Mouse (Mus musculus) heart, adult 11 months (tissue): ENCODE measurements around the gene Gm17349.
A peak's percentile ranks its signal among the peaks of the same experiment; 100 is the strongest.
"Not testable (repeated sequence)": the region's sequence is repeated elsewhere in the genome, so short reads cannot be mapped to it uniquely, and the experiment has no call there.

Experiments
- DNase-seq: peaks from one replicate; pipeline ENCODE4 v3.0.0; 2022

The Gm17349 gene

GRCm38 (mm10) chr15:99717386-99718334 lies 12.4 kb upstream of the Gm17349 start, which contains the start of gene Gpd1:
Gene Gpd1 (plus strand): TSS chr15:99717515.
- DNase-seq, result peak; percentile 96

- peak; percentile 85 for DNase-seq
Observed at GRCm38 (mm10) chr15:99716814-99717213, 11.5 kb upstream of the Gm17349 start.

DNA sequence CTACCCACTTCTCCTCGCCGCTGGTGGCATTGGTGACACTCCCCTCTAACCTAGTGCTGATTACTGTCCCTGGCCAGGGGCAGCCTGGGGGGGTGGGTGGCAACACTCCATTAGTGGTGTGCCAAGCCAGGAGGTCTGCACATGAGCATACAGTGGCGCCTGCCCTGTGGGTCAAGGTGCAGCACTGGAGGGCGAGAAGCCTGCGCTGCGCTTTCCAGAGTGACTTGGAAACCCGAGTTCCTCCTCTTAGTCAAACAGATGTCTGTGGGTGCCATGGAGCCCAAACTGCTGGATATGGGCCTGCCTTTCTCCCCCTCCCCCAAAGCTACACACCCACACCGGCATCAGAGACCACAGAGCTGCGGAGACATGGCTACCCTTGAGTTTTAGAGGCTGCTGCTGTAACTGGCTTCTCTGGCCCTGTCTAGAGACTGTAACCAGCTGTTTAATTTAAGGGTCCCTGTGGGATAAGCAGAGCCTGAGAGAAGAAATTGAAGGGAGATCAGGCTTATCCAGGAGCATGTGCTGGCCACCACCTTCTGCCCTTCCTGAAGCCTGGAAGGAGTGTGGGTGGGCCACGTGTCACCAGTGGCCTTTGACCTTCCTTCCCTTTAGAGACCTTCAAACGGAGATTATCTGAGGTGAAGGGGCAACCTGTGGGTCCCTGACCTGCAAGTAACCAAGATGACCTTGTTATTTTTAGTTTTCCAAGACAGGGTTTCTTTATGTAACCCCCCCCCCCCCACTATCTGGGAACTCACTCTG lies 10.9 kb upstream of the Gm17349 start:
- DNase-seq, result peak; percentile 91

DNA sequence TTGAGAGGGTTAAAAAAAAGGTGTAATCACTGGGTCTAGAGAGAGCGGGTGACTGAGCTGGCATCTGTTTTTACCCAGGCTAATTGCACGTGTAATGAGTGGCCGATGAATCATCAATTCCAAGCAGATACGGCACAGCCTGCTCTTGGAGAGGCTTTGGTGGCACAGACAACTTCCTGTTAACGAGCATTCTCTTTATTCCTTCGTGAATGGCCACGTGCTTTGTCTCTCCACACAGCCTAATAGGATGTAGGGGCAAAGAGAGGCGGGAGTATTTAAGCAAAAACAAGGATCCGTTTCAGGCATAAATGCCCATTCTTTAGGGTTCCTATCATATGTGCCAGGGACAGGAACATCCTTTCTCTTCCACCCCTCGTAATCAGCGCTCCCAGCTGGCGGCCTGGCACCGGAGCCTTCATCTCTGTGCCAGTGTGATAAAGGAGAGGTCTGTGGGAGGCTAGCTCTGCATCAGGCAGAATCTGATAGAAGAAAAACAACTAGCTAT lies 10.1 kb upstream of the Gm17349 start:
- DNase-seq, result peak; percentile 93

- DNase-seq, result peak; percentile 97
Observed at GRCm38 (mm10) chr15:99714858-99715257, 9.6 kb upstream of the Gm17349 start.

- peak; percentile 95 for DNase-seq
Observed at GRCm38 (mm10) chr15:99714206-99714605, 8.9 kb upstream of the Gm17349 start.

GRCm38 (mm10) chr15:99713569-99713968 lies 8.3 kb upstream of the Gm17349 start:
- peak; percentile 88 for DNase-seq

GRCm38 (mm10) chr15:99712666-99713559 lies 7.6 kb upstream of the Gm17349 start:
- peak; percentile 90 for DNase-seq

GRCm38 (mm10) chr15:99711491-99711890 lies 6.2 kb upstream of the Gm17349 start:
- DNase-seq, result no peak

DNA sequence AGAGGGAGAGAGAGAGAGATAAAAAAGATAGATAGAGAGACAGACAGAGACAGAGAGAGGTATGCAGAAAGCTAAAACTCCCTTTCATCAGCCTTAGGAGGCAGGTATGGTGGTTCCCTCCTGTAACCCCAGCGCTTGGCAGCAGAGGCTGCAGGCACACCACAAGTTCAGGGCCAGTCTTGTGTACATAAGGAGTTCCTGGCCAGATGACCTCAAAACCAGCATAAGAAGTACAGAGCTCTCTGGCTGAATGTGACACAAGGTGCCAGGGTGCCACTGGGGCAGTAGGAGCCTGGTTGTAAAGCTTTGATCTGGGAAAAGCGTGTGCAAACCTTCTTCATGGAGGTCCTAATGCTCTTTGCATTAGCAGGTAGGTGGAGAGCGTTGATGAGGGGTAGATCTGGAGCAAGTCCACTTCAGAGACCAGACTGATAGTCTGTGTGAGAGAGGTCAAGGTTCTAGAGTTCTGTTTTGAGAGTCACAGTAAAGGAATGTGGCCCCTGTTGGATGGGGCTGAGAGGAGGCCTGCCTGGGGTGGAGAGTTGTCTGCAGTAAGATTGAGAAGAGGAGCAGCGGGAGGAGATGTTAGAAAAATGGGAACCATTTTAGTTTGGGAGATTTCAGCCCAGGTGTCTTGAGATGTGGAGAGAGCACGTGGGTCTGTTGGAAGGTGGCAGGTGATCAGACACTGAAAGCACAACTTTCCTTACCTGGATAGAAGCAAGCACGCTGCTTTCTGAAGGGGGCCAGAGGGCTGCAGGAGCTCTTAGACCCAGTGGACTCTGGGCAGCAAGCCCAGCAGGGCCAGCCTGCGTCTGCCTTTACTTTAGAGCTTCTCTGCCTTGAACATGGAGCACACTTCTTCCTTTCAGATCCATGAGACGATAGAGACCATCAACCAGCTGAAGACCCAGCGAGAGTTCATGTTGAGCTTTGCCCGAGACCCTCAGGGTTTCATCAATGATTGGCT lies 5.2 kb upstream of the Gm17349 start:
- no peak for DNase-seq

DNA sequence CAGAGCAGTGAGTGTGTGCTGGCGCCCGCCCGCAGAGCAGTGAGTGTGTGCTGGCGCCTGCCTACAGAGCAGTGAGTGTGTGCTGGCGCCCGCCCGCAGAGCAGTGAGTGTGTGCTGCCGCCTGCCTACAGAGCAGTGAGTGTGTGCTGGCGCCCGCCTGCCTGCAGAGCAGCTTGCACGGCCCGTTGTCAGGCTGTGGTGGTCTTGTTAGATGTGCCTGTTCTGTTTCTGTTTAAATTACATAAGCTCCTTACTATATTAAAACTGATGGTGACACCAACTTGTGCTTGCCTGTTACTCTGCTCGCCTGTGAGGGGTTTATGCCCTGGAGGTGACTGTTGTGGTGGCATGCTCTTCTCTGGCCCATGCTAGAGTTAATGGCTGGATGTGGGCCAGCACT lies 2.9 kb upstream of the Gm17349 start:
- DNase-seq, result no peak

DNA sequence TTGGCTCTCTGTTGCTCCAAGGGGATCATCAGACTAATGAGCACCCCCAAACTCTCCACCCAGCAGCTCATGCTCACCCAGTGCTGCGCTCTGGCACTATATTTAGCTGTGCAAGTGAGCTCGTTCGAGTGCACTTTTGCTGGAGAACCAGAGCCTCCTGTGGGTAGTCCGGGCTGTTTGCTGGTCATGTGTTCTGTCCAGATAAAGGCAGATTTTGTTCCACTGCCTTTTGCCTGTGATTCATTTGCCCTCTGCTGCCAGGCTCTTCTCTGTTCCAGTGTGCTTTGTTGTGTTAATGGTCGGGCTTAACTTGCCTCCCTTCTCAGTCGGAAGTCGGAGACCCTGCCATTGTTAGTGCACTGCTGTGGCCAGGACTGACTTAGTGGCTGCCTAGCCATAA lies 409 bp downstream of the Gm17349 start:
- peak; percentile 97 for DNase-seq

- peak; percentile 93 for DNase-seq
Observed at GRCm38 (mm10) chr15:99704041-99704681, 1.1 kb downstream of the Gm17349 start.

DNA sequence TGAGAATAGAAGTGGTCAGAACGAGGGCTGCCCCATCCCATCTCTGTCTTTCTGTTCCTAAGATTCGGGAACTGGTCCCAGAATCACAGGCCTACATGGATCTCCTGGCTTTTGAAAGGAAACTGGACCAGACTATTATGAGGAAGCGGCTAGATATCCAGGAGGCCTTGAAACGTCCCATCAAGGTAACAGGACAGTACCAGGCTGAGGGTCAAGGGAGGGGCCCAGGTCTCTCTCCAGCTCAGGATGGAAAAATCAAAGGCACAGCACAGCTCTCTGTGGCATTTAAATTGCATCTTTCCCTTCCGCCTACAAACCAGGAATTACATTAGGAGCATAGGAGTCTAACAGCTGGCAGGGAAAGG lies 1.6 kb downstream of the Gm17349 start:
- no peak for DNase-seq

DNA sequence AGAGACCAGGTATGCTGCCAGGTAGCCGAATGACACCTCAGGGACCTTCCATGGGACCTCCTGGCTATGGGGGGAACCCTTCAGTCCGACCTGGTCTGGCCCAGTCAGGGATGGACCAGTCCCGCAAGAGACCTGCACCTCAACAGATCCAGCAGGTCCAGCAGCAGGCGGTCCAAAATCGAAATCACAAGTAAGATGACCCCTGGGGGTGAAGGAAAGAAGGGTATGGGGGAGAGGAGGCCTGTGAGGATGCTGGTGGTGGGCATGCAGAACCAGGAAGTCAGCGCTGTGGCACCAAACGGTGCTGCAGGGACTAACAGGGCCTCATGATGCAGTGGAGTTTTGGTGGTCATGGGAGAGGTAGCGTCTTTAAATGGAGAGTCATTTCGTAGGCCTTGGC lies 2.2 kb downstream of the Gm17349 start:
- DNase-seq, result peak; percentile 94

GRCm38 (mm10) chr15:99701999-99702900 lies 3.0 kb downstream of the Gm17349 start, which contains the start of gene Smarcd1:
Gene Smarcd1 (plus strand): TSS chr15:99702129.
- peak; percentile 99 for DNase-seq

DNA sequence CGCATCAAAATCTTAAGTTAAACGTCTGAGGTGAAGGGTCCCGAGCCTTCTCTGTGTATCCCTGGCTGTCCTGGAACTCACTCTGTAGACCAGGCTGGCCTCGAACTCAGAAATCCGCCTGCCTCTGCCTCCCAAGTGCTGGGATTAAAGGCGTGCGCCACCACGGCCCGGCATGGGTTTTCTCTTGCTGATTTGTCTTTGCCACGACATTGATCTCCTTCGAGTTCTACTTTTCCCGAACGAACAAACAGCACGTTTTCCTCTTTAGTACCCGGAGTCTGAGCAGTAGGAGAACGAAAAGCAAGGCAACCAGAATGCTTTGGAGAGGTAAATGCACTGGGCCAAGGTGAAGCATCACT lies 3.7 kb downstream of the Gm17349 start:
- DNase-seq, result not testable (repeated sequence)

- peak; percentile 93 for DNase-seq
Observed at GRCm38 (mm10) chr15:99700219-99701106, 4.8 kb downstream of the Gm17349 start.

- DNase-seq, result no peak
Observed at GRCm38 (mm10) chr15:99699715-99700114, 5.6 kb downstream of the Gm17349 start.
